Mouse (Mus musculus) liver, embryonic 12.5 days (tissue): Measurements from ENCODE around the gene Gm28048. TPM values are rescaled to one million over a fixed set of nuclear protein-coding genes. Genes with fewer than 3 reads are reported as not detected.

Experiments used
- ATAC-seq: fragments of 200-750 bp; cut with Nextera tagmentation; 2 replicates; pipeline ENCODE4 v1.8.0; 2017; ENCODE audit warnings: moderate number of reproducible peaks, mild to moderate bottlenecking, moderate library complexity
- H3K27ac ChIP-seq: fragments of 300-500 bp; sonication (generic); 2 replicates; pipeline ENCODE4 v1.5.1; 2016; ENCODE audit warnings: mild to moderate bottlenecking
- H3K27me3 ChIP-seq: fragments of 300-500 bp; sonication (generic); replicated peaks from 2 replicates; pipeline ENCODE4 v1.6.1; 2016; ENCODE audit warnings: mild to moderate bottlenecking, moderate library complexity
- H3K36me3 ChIP-seq: fragments of 300-500 bp; sonication (generic); 2 replicates; pipeline ENCODE4 v1.6.1; 2016; ENCODE audit warnings: mild to moderate bottlenecking, moderate library complexity
- H3K4me1 ChIP-seq: fragments of 300-500 bp; sonication (generic); 2 replicates; pipeline ENCODE4 v1.6.1; 2016
- H3K4me2 ChIP-seq: fragments of 300-500 bp; sonication (generic); 2 replicates; pipeline ENCODE4 v1.6.1; 2016; ENCODE audit warnings: mild to moderate bottlenecking, moderate library complexity
- H3K4me3 ChIP-seq: fragments of 300-500 bp; sonication (generic); 2 replicates; pipeline ENCODE4 v1.5.1; 2016; ENCODE audit warnings: mild to moderate bottlenecking, moderate library complexity
- H3K9ac ChIP-seq: fragments of 300-500 bp; sonication (generic); 2 replicates; pipeline ENCODE4 v1.6.1; 2016; ENCODE audit warnings: mild to moderate bottlenecking, moderate library complexity
- H3K9me3 ChIP-seq: fragments of 300-500 bp; sonication (generic); replicated peaks from 2 replicates; pipeline ENCODE4 v1.6.1; 2016; ENCODE audit warnings: mild to moderate bottlenecking, moderate library complexity
- WGBS: fragments of 180-500 bp; shearing (Covaris S2); methylation state at CpG from one replicate; pipeline ENCODE4 v1.1.7; 2016; ENCODE audit not compliant: insufficient replicate concordance; 5-methylcytosine and 5-hydroxymethylcytosine counted together
- polyA plus RNA-seq: library from polyadenylated mRNA; unstranded; fragments of >200 nt; fragmentation: Nextera tagmentation; extraction: Ambion mirVana; gene quantifications from 2 replicates; pipeline ENCODE4 v1.2.1, GENCODE M21; 2016

The Gm28048 gene
- polyA plus RNA-seq, 1 experiment from 2014 or later: 10.2 TPM

- Histone ChIP-seq H3K27me3 (peaks cover 12% of the 10 kb centered on the region), H3K27ac (peak overlapping the region; percentile 55; the same call in 1 of the 2 replicates), H3K4me3 (no peak overlapping the region), H3K9me3 (no peaks in the 10 kb centered on the region), H3K36me3 (peaks cover 2% of the 10 kb centered on the region; the same call in 1 of the 2 replicates), H3K4me2 (no peak overlapping the region), H3K4me1 (peaks cover 87% of the 10 kb centered on the region), H3K9ac (no peak overlapping the region)
- 40% methylated on average over 4 of the region's 4 CpGs for WGBS
- no peak for ATAC-seq
Measured at GRCm38 (mm10) chr11:22854571-22854970, 127.3 kb downstream of the Gm28048 start.

GRCm38 (mm10) chr11:22853477-22854157, 128.3 kb downstream of the Gm28048 start:
- Histone ChIP-seq H3K4me1 (peaks cover 92% of the 10 kb centered on the region), H3K4me3 (no peak overlapping the region), H3K4me2 (0 out of 2 replicates have a peak overlapping the region, but pooled peaks have one; percentile 13), H3K9me3 (no peaks in the 10 kb centered on the region), H3K9ac (no peak overlapping the region), H3K27ac (peak overlapping the region; percentile 55), H3K36me3 (peaks cover 2% of the 10 kb centered on the region; the same call in 1 of the 2 replicates), H3K27me3 (peaks cover 10% of the 10 kb centered on the region)
- 25% methylated on average over 2 of the region's 2 CpGs for WGBS
- ATAC-seq: no peak

DNA sequence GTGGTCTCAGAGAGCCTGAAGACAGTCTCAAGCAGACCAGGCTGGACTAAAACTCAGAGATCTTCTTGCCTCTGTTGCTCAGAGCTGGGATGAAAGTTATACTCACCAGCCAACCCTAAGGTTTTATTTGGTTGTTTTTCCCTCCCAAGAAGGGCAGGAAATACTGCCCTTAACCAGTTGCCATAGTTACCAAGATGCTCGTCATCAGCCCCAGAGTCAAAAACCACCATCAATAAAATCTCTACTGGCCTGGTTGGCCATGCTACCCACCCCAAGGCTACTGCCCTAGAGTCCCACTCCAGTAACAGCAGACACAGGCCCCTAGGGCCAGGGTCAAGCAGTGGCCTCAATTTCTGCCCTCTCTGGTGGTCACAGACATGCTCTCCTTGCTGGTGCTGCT, 129.4 kb downstream of the Gm28048 start:
- H3K4me1 ChIP-seq: peaks cover 92% of the 10 kb centered on the region
- no peaks in the 10 kb centered on the region for H3K9me3 ChIP-seq
- H3K27me3 ChIP-seq: no peaks in the 10 kb centered on the region
- ATAC-seq: no peak
- 57% methylated on average over 1 of the region's 1 CpGs for WGBS
- peak overlapping the region; percentile 55 for H3K27ac ChIP-seq
- H3K4me2 ChIP-seq: no peak overlapping the region
- no peak overlapping the region for H3K9ac ChIP-seq
- no peak overlapping the region for H3K4me3 ChIP-seq
- H3K36me3 ChIP-seq: peaks cover 2% of the 10 kb centered on the region; the same call in 1 of the 2 replicates

DNA sequence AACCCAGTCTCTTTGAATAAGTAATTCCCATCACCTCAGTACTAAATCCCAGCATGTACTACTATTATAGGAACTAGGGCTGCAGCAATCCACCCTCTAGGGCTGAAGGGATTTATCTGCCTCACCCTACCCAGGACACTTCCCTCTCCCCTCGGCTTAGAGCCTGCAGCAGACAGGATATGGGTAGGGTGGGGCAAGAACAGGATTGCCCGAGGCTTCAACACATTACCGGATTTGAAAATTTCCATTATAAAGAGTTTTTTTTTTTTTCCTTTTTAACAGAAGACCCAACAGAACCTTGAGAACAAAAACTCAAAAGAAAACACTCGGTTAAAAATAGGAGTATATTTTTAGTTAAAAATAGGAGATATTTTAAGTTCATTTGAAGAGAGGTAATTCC, 130.5 kb downstream of the Gm28048 start:
- ATAC-seq: no peak
- Histone ChIP-seq H3K36me3 (peaks cover 2% of the 10 kb centered on the region; the same call in 1 of the 2 replicates), H3K27me3 (no peaks in the 10 kb centered on the region), H3K4me3 (no peak overlapping the region), H3K27ac (no peak overlapping the region), H3K9ac (no peak overlapping the region), H3K4me2 (no peak overlapping the region), H3K4me1 (peaks cover 95% of the 10 kb centered on the region), H3K9me3 (no peaks in the 10 kb centered on the region)
- WGBS: 20% methylated on average over 4 of the region's 4 CpGs

DNA sequence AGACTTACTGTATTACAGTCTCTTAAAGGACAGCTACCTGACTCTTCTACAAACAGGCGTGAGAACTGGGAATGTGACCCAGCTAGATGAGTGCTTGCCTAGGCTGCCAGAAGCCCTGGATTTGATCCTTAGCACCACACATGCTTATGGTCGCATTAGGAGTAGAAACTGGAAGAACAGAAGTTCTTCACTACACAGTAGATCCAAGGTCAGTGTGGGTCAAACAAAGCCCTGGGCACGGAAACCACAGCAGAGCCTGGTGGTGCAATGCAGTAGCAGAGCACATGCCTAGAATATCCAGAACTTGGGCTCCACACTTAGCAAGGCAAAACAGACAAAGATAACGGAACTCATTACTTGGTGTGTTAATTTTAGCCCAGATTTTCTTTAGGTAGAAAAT, 131.8 kb downstream of the Gm28048 start:
- no peak for ATAC-seq
- H3K27ac ChIP-seq: no peak overlapping the region
- H3K4me3 ChIP-seq: no peak overlapping the region
- no peaks in the 10 kb centered on the region for H3K27me3 ChIP-seq
- no peak overlapping the region for H3K4me2 ChIP-seq
- 52% methylated on average over 4 of the region's 4 CpGs for WGBS
- no peak overlapping the region for H3K9ac ChIP-seq
- no peaks in the 10 kb centered on the region for H3K9me3 ChIP-seq
- H3K36me3 ChIP-seq: peaks cover 2% of the 10 kb centered on the region; the same call in 1 of the 2 replicates
- H3K4me1 ChIP-seq: peaks cover 97% of the 10 kb centered on the region

DNA sequence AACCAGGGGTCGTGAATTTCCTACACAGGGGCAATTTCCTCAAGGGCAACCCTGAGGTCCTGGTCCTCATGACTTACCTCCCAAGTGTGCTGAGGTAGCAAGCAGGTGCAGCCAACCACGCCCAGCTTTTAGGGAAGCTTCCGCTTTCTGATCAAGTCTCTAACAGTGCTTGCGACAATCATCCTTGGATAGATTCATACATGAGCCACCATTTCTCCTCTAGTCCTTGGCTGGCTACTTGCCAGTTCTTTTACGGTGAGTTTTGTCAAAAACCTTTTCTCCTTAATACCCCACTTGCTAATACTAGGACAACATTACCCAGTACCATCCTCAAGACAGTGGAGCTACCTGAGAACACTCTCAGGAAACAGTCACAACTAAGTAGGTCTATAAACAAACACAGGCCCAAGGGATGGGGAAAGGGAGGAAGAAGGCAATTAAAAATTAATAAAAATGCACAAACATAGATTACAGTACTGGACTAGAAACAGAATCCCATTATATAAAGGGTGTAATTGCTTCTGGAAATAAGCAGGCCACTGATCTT, 133.2 kb downstream of the Gm28048 start:
- WGBS: 35% methylated on average over 5 of the region's 5 CpGs
- peaks cover 97% of the 10 kb centered on the region for H3K4me1 ChIP-seq
- H3K27ac ChIP-seq: peak overlapping the region; percentile 75
- peak overlapping the region; percentile 10; the same call in 1 of the 2 replicates for H3K9ac ChIP-seq
- H3K9me3 ChIP-seq: no peaks in the 10 kb centered on the region
- H3K4me3 ChIP-seq: no peak overlapping the region
- no peaks in the 10 kb centered on the region for H3K27me3 ChIP-seq
- no peak for ATAC-seq
- H3K36me3 ChIP-seq: peaks cover 2% of the 10 kb centered on the region; the same call in 1 of the 2 replicates
- H3K4me2 ChIP-seq: peak overlapping the region; percentile 49

DNA sequence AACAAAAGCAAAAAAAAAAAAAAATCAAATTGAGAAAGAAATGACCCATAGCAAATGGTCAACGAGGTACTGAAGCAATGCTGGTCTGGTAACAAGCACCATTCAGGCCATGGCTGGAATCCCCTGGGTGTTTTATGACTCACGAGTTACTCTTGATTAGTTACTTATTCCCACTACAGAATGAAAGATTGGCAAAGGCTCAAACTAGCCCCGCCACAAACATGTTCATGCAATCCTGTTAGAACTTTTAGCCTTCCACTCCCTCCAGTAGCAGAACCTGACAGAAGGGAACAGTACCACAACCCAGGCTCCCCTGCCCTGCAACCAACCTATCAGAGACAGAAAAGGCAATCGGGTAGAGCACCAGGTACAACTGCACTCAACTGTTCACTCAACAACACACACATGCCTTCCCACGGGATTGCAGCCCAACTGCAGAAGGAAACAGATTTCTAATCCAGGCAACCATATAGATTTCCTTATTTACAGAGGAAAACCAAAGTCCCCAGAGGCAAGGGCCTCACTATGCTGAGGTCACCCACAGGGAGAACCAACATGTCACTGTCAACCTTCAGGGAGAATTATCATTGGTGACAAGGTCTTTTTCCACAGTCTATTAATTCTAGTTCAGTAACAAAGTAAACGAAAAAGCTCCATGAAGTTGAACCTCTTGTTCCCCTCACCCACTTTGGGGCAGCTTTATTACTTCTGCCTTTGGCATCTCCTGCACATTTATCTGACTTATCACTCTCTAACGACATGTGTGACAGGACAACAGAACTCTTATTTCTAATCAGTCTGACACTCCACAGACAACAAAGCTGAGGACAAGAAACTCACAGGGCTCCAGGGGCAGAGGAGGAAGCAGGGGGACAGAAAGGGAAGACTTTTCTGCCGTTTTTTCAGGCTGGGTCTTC, 133.9 kb downstream of the Gm28048 start:
- peak; percentile 30; the same call in 1 of the 2 replicates for ATAC-seq
- H3K27ac ChIP-seq: peak overlapping the region; percentile 75
- H3K4me2 ChIP-seq: peak overlapping the region; percentile 49
- peaks cover 97% of the 10 kb centered on the region for H3K4me1 ChIP-seq
- WGBS: 34% methylated on average over 8 of the region's 8 CpGs
- no peaks in the 10 kb centered on the region for H3K9me3 ChIP-seq
- H3K4me3 ChIP-seq: no peak overlapping the region
- 0 out of 2 replicates have a peak overlapping the region, but pooled peaks have one; percentile 10 for H3K9ac ChIP-seq
- H3K36me3 ChIP-seq: no peaks in the 10 kb centered on the region
- H3K27me3 ChIP-seq: no peaks in the 10 kb centered on the region

DNA sequence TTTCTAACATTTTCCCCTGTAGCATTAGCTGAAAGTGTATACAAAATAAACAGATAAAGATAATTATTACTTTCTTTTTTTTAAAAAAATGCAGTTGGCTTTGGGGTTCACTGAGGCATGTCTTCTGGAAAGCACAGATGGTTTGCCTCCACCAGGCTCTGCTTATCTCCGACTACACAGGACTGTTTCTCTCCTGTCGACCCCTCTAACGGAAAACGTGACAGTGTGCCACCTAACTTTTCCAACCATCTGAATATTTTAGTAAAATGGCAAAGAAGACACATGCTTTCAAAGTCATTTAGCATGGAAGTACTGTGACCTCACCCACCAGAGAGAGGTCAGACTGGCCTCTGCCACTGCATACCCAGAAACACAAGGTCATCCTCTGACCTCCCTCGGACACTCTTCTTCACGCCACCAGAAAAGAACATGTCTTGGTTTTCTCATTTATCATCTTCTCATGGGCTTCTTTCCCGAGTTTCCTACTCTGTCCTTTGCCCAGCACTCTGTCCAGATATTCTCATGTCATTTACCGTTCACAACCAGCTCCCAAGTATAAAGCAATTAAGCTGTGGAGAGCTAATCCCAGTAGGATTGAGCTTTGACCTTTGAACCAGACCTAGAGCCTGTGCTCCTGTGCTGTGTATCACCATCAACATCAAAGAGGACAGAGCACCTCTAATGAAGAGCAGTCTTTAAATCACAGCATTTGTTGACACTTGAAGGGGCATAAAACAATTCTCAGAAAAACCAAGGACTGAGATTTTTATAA, 134.7 kb downstream of the Gm28048 start:
- Histone ChIP-seq H3K9me3 (no peaks in the 10 kb centered on the region), H3K9ac (no peak overlapping the region), H3K4me2 (peak overlapping the region; percentile 48), H3K4me1 (peaks cover 97% of the 10 kb centered on the region), H3K27me3 (no peaks in the 10 kb centered on the region), H3K36me3 (no peaks in the 10 kb centered on the region), H3K27ac (peak overlapping the region; percentile 70), H3K4me3 (no peak overlapping the region)
- WGBS: 19% methylated on average over 8 of the region's 8 CpGs
- peak; percentile 48; the same call in 1 of the 2 replicates for ATAC-seq

DNA sequence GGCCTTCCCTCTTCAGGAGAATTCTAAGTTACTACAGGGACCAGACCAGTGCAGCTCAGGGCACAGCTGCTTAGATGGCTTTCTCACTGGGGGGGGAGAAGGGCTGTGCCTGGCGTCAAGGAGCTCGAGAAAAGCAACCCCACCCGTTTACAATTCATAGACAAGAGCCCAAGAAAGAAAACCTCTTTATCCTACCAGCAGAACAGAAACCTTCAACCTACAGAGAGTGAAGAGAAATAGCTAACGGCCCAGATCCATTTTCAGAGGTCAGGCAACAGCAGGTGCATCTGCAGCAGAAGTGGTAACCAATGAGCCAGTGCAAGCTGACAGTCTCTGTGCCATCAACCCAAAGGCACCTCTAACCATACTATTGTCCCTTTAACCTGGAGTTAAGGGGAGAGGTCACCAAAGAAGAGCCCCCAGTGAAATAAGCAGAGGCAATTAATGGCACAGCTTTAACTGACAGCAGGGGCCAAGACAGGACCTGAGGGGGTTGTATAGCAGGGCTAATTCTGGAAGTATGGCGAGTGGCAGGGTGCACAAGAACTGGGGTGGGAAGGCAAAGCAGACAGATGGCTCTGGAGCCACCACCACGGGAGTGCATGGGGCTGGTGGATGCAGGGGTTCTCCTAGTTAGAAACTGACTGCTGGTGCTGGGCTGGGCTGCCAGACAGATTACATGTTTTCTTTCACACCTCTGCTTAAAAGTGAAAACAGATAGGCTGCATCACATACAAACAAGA, 135.6 kb downstream of the Gm28048 start:
- H3K36me3 ChIP-seq: no peaks in the 10 kb centered on the region
- WGBS: 24% methylated on average over 6 of the region's 6 CpGs
- no peak for ATAC-seq
- H3K27ac ChIP-seq: peak overlapping the region; percentile 70
- peaks cover 99% of the 10 kb centered on the region for H3K4me1 ChIP-seq
- no peaks in the 10 kb centered on the region for H3K27me3 ChIP-seq
- peak overlapping the region; percentile 15; the same call in 1 of the 2 replicates for H3K9ac ChIP-seq
- H3K9me3 ChIP-seq: no peaks in the 10 kb centered on the region
- peak overlapping the region; percentile 48 for H3K4me2 ChIP-seq
- no peak overlapping the region for H3K4me3 ChIP-seq

- Histone ChIP-seq H3K4me3 (no peak overlapping the region), H3K4me1 (peaks cover 99% of the 10 kb centered on the region), H3K27me3 (no peaks in the 10 kb centered on the region), H3K9me3 (no peaks in the 10 kb centered on the region), H3K9ac (peak overlapping the region; percentile 20; the same call in 1 of the 2 replicates), H3K27ac (peak overlapping the region; percentile 81), H3K4me2 (peak overlapping the region; percentile 48), H3K36me3 (no peaks in the 10 kb centered on the region)
- 28% methylated on average over 4 of the region's 4 CpGs for WGBS
- ATAC-seq: no peak
Measured at GRCm38 (mm10) chr11:22844754-22845718, 136.9 kb downstream of the Gm28048 start.
